Mouse (Mus musculus) CH12.LX (cell line): ENCODE results near the gene Bmp7.

Source experiments
- CHD1 ChIP-seq: IDR thresholded peaks from 2 replicates; pipeline ENCODE4 v1.6.1; 2012; ENCODE audit warnings: low read depth, low read length, improper control_type of control experiment, inconsistent platforms
- CTCF ChIP-seq, 2 experiments: IDR thresholded peaks in 1 of 2; conservative IDR thresholded peaks in 1 of 2; 2 replicates each; pipeline ENCODE4 v1.5.1; 2011 to 2012; ENCODE audit warnings: low read depth in 2 of 2, low read length in 2 of 2, improper control_type of control experiment in 1 of 2, inconsistent platforms in 1 of 2, mild to moderate bottlenecking in 1 of 2, moderate library complexity in 1 of 2
- GABPA ChIP-seq: IDR thresholded peaks from 2 replicates; pipeline ENCODE4 v1.6.1; 2012; ENCODE audit warnings: low read depth, low read length, improper control_type of control experiment, inconsistent platforms; ENCODE audit not compliant: insufficient replicate concordance
- MAFK ChIP-seq: IDR thresholded peaks from 2 replicates; pipeline ENCODE4 v1.6.1; 2011; ENCODE audit warnings: low read length, improper control_type of control experiment; ENCODE audit not compliant: insufficient replicate concordance
- MEF2A ChIP-seq: IDR thresholded peaks from 2 replicates; pipeline ENCODE4 v1.6.1; 2014; ENCODE audit warnings: low read depth, mild to moderate bottlenecking, inconsistent platforms, low read length, improper control_type of control experiment, borderline replicate concordance
- POLR2A ChIP-seq: IDR thresholded peaks from 2 replicates; pipeline ENCODE4 v1.6.1; 2011; ENCODE audit warnings: low read depth, mild to moderate bottlenecking, improper control_type of control experiment, low read length

GRCm38 (mm10) chr2:172862424-172862823, 77.7 kb downstream of the Bmp7 start:
- no peak for TF ChIP-seq CTCF (conservative IDR thresholded peaks at IDR 0.05 in 1 of 2, IDR thresholded peaks at IDR 0.05 in 1 of 2; ENCODE audit: low read depth in 2 of 2, low read length in 2 of 2)
- no peak for TF ChIP-seq GABPA
- TF ChIP-seq MAFK: no peak
- no peak for TF ChIP-seq MEF2A
- no peak for TF ChIP-seq POLR2A
- TF ChIP-seq CHD1: no peak
